Mouse (Mus musculus) adrenal gland, adult 8-10 months (tissue): ENCODE data around the gene Caskin1. TPM values are rescaled to one million over a fixed set of nuclear protein-coding genes. Genes with fewer than 3 reads are reported as not detected.
A peak's percentile ranks its signal among the peaks of the same experiment; 100 is the strongest.

Experiments used
- DNase-seq: peaks from one replicate; pipeline ENCODE4 v3.0.0; 2022
- total RNA-seq, 4 experiments: library from RNA; stranded (reverse); gene quantifications; 2 replicates each; pipeline ENCODE4 v1.2.4; 2022

Caskin1 gene
- total RNA-seq, 4 experiments from 2014 or later: 49.1 to 61.2 (median 53.8) TPM

DNA sequence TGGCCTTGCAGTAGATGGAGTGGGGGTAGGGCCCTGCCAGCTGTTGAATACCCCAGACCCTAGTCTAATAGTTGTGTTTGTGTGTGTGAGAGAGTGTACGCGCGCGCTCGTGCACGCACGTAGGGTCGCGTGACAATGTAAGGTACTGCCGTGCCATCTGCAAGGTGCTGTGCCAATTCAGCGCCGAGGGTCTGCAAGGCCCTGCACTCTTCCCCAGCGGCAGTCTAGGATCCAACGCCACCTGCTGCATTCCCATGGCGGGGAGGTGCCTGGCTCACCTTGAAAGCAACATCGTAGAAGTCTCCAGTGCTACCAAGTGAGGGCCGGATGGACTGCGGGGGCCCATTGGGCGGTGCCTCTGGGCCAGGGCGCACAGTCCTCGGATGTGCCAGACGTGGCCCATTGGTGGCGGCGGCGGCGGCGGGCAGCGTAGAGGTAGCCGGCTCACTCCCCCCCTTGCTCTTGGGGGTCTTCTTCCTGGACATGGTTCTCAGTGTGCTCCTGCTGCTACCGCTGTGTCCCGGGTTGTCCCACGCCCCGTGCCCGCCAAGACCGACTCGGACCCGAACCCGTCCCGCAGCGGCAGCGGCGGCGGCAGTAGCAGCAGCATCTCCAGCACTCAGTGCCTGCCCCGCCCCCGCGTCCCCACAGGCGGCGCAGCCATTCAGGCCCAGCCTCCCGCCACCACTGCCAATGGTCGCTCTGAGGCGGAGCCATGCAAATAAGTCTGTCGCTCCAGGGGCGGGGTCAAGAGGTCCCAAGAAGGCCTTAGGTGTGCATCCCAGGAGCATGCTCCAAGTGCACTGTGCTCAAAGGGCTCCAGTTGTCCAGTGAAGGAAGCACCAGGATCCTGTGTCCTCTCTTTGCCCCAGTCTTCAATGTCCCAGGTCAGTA, 44.9 kb downstream of the Caskin1 start:
- peak; percentile 86 for DNase-seq

DNA sequence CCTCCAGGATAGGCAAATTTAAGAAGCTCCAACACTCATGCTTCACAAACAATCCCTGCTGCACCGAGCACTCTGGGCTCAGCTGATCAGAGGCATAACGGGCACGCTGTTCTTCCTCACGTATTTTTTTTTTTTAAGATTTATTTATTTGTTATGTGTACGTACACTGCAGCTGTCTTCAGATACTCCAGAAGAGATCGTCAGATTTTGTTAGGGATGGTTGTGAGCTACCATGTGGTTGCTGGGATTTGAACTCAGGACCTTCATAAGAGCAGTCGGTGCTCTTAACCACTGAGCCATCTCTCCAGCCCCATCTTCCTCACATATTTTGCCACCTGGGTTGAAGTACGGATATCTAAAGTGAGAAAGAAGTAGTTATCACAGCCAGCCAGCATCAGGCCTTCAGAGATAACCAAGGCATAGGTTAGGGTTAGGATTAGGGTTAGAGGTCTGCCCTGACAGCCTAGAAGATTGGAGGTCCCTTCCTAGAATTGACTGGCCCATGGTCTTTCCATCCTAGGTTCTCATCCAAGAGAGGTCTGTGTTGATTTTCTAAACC, 45.8 kb downstream of the Caskin1 start, which contains the start of gene Rab26:
Gene Rab26 (minus strand): TSS at position 51 of the 559 bp plus-strand sequence.
- no peak for DNase-seq

DNA sequence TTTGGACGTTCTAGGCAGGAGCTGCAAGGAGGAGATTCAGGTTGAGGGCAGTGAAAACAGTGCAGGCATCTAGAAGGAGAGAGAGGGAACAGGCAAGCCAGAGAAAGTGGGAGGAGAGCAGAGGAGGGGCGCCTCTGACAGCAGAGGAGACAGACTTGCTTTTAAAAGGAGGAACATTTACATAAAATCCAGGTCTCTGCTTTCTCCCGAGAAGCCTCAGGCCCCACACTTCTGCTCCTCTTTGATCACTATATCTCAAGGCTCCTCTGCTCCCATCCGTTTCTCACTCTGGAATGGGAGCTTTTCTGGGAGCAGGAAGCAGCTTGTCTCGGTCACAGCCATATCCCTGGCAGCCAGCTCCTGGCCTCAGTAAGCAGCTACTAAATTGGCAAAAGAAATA, 46.9 kb downstream of the Caskin1 start:
- no peak for DNase-seq

DNA sequence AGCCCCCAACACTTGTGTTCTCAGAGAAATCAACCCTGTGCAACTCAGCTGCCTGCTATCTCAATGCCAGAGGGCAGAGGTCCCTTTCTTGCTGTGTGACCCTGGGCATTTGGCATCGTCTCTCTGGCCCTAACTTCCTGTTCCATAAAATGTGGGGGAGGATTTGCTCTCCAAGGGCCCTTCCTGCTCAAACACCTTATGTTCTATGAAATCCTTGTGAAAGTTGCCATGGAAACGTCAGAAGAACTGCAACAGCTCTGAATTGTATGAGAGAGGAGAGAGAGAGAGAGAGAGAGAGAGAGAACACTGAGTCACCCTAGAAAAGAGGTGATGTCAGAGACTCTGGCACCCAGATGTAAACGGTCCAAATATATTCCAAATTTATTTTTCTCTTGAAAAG, 49.1 kb downstream of the Caskin1 start:
- no peak for DNase-seq

DNA sequence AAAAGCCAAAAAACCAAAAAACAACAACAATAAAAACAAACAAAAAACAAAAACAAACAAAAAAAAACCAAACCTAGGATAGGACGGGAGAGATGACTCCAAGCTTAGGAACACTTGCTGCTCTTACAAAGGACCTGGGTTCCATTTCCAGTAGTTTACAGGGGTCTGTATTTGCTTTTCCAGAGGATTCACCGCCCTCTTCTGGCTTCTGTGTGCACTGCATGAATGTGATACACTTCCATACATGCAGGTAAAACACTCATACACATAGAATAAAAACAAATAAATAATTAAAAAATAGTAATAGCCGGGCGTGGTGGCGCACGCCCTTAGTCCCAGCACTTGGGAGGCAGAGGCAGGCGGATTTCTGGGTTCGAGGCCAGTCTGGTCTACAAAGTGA, 50.5 kb downstream of the Caskin1 start:
- DNase-seq: no peak

DNA sequence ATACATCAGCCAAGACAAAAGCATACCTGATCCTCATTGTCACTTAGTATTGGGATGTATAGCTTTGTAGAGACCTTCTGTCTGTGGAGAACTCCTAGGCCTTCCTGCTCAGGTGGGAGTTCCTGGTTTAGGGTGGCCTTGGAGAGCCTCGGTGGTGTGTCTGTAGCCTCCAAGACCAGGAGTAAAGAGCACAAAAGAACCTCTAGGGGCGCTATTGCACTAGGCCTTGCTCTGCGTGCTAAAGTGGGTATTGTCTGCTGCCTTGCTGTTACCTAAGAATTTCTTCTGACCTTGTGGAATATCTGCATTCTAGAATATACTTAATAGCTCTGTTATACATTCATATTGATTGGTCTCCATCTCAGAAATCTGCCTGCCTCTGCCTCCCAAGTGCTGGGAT, 52.0 kb downstream of the Caskin1 start:
- no peak for DNase-seq

DNA sequence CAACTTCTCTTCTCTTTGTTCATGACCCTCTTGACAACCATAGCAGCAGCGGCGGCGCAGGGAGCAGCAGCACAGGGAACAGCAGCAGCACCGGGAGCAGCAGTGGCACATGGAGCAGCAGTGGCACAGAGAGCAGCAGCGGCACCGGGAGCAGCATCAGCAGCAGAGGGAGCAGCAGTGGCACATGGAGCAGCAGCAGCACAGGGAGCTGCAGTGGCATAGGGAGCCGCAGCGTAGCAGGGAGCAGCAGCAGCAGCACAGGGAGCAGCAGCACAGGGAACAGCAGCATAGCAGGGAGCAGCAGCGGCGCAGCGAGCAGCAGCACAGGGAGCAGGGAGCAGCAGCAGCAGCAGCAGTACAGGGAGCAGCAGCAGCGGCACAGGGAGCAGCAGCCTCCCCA, 56.2 kb downstream of the Caskin1 start:
- no peak for DNase-seq

DNA sequence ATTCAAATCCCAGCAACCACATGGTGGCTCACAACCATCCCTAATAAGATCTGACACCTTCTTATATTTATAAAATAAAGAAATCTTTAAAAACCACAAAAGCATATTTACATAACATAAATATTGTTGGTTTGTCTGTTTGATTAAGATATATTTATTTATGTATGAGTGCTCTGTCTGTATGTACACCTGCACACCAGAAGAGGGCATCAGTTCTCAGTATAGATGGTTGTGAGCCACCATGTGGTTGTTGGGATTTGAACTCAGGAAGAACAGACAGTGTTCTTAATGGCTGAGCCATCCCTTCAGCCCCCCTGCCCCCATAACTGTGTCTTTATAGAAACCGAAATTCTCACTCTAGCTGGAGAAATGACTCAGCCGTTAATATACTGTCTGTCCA, 56.8 kb downstream of the Caskin1 start:
- DNase-seq: no peak

DNA sequence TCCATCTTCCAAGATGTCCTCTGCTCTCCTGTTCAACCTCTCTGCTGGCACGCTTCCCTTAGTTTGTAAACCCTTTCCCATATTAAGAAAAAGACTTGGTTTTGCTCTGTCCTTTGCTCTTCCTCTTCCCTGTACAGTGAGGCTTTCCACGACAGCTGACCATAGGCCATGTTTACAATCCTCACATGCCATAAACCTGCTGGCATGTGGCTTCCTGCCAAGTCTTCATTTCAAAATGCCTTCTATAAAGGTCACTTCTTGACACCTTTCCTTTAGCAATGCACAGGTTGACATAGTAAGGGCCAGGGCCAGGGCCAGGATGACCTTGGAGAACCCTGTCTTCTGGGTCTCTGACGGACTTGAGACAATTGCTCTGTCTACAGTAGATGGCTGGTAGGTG, 57.8 kb downstream of the Caskin1 start:
- no peak for DNase-seq

DNA sequence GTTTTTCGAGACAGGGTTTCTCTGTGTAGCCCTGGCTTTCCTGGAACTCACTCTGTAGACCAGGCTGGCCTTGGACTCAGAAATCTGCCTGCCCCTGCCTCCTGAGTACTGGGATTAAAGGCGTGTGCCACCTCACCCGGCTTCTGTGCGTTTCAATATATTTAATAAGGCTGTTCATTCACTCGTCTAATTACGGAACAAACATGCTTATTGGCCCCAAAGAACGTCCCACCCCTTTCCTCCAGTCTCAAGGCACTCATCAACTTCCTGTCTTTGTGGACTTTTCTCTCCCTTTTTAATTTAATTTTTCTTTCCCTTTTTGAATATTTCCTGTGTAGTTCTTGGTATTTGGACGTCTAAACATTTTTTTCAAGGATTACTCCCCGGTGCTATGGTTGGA, 60.0 kb downstream of the Caskin1 start:
- DNase-seq: no peak

DNA sequence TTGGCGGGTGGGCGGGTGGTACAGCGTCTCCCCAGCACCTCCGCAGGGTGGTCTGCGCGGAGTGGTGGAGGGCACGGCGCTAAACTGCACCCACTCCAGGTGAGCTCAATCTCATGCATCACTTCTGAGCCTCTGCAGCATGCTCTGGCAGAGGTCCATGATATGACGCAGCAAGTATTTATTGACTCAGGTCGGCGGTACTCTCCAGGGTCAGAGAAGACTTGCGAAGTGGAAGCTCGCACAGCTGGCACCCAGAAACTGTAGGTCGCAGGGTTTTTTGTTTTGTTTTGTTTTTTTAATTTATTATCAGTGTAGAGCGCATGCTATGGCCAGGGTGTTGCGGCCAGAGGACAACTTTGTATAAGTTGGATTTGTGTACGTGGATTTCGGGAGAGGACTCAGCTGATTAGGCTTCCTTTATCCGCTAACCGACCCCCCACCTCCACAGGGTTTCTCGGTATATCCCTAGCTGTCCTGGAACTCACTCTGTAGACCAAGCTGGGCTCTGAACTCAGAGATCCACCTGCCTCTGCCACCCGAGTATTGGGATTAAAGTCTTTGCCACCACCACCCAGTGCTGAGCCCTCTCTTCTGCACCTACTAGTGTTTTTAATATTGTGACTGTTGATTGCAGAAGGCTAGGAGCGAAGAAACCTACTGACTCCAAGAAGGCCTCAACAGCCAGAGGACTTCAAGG, 60.7 kb downstream of the Caskin1 start:
- peak; percentile 77 for DNase-seq

DNA sequence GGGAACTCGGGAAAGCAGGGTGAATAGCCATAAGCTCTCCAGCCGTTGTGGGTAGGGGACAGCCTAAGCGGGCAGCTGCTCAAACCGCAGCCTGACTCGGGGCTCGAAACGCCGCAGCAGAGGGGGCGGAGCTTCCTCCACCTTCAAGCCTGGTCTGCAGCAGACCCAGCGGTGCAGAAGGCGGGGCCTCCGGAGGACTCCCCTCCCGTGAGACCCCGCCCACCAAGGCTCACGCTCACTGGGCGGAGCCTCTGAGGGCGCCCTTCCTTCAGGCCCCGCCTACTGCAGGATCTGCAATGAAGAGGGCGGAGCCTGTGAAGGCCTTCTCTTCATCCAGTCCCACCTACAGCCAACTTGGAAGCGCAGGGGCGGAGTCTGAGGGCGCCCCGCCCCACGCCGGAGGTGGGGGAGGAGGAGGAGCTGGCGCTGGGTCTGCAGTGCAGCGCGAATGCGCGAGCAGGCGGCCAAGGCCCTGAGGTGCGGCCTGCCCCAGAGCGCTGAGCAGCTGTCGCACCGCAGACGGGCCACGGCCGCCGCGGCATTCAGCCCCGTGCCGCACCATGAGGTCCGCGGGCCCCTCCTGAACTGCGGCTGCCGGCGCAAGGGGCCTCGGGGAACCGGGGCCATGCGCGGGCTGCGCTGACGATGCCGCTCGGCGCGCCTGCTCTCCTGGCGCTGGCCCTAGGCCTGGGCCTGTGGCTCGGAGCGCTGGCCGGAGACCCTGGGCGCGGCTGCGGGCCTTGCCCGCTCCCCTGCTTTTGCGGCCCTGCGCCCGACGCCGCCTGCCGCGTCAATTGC, 61.4 kb downstream of the Caskin1 start, which contains the start of gene Pkd1:
Gene Pkd1 (plus strand): TSS at position 217 of the 798 bp plus-strand sequence.
- peak; percentile 99 for DNase-seq

DNA sequence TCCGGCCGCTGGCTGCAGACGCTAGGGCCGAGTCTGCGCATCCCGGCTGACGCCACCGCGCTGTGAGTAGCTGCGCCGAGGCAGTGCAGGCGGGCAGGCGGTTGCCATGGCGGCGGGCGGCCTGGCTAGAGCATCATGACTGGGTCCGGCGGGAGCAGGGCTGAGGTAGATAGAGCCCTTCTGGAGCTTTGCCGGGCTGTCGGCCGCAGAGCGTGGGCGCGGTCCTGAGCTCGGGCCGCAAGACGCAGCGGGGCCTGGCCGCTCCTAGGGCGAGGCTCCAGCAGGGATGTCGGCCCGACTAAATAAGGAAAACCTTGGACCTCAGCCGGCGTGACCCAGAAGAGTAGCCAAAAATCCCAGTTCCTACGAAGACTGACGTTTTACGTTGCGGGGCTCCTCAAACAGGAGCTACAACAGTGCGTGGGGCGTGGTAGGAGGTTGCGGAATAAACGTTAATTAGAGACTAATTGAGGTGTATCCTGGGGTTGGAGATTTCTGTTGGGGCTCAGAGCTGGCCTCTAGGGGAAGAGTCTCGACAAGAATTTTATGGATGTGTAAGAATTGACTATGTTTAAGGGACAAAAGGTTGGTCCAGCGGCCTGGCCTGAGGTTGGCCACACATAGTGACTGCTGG, 62.1 kb downstream of the Caskin1 start:
- peak; percentile 76 for DNase-seq

DNA sequence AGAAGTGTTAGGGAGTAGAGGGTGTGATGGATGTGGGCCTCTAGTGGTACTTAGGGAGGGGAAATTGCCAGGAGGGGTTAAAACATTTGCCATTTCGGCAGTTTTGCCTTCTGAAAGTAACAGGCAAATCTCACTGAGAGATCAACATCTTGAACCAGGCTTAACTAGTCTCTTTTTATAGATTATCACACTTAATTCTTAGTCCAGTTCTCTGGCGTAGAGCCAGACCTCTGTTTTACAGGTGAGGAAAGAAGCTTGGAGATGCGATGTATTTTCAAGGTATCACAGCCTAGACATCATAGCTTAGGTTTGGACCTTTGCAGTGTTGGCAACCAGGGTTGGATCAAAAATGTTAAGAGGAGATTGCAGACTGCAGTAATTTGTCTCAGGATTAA, 62.6 kb downstream of the Caskin1 start:
- no peak for DNase-seq

DNA sequence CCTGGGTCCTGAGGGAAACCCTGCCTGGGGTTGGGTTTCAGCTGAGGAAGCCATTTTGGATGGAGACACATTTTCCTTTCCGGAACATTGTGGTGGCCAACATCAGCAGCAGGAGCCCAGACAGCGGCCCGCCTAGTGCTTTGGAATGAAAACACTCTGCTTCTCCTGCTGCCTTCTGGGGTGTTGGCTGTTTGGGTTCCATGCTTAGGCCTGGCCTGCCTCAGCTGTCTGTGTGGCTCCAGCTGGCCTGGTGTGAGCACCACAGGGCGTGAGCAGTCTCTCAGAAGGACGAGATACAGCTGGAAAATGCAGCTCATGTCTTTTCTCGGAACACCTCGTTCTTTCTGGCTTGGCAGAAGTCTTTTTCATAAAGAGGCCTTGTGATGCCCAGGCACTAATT, 68.7 kb downstream of the Caskin1 start:
- no peak for DNase-seq

Other genes starting within 250 kb of the Caskin1 start
- 1 to 10 TPM; 1.9 to 3.6 (median 2.7) TPM for gene Ccnf, start 237.1 kb upstream of the Caskin1 start, total RNA-seq
- gene Abca17, start 137.5 kb upstream of the Caskin1 start, total RNA-seq: under 1 TPM in 3 of 4 experiments, not detected in 1; 0.09 to 0.12 (median 0.11) TPM
- 10 to 100 TPM; 28.4 to 43.3 (median 35.8) TPM for gene Abca3, start 136.7 kb upstream of the Caskin1 start, total RNA-seq
- 10 to 100 TPM; 62.8 to 84.3 (median 75.4) TPM for gene Rnps1, start 74.0 kb upstream of the Caskin1 start, total RNA-seq
- 100 to 1,000 TPM; 142 to 242 (median 189) TPM for gene Eci1, start 62.0 kb upstream of the Caskin1 start, total RNA-seq
- 1 to 10 TPM; 2.3 to 7.2 (median 3.5) TPM for gene Dnase1l2, start 45.5 kb upstream of the Caskin1 start, total RNA-seq
- gene E4f1, start 18.3 kb upstream of the Caskin1 start, total RNA-seq: 10 to 100 TPM; 20.9 to 37.4 (median 26.4) TPM
- gene Pgp, start 18.2 kb upstream of the Caskin1 start, total RNA-seq: 100 to 1,000 TPM; 105 to 116 (median 107) TPM
- gene Bricd5, start 14.7 kb upstream of the Caskin1 start, total RNA-seq: under 1 TPM in 2 of 4 experiments, not detected in 2; 0.30 to 0.38 TPM
- 10 to 100 TPM; 24.3 to 37.6 (median 32.2) TPM for gene Mlst8, start 9.5 kb upstream of the Caskin1 start, total RNA-seq
- 100 to 1,000 TPM in 3 of 4 experiments, 10 to 100 TPM in 1; 92.1 to 189 (median 132) TPM for gene Traf7, start 39.3 kb downstream of the Caskin1 start, total RNA-seq
- 1 to 10 TPM in 3 of 4 experiments, under 1 TPM in 1; 0.81 to 3.5 (median 2.4) TPM for gene Rab26, start 45.6 kb downstream of the Caskin1 start, total RNA-seq
- gene Pkd1, start 61.2 kb downstream of the Caskin1 start, total RNA-seq: 10 to 100 TPM; 58.5 to 88.8 (median 71.0) TPM
- 100 to 1,000 TPM in 3 of 4 experiments, 10 to 100 TPM in 1; 79.2 to 135 (median 111) TPM for gene Tsc2, start 144.0 kb downstream of the Caskin1 start, total RNA-seq
- gene Nthl1, start 144.1 kb downstream of the Caskin1 start, total RNA-seq: 10 to 100 TPM in 3 of 4 experiments, 1 to 10 TPM in 1; 9.0 to 17.3 (median 12.1) TPM
- 10 to 100 TPM; 45.9 to 78.6 (median 73.7) TPM for gene Slc9a3r2, start 161.7 kb downstream of the Caskin1 start, total RNA-seq
- gene Npw, start 169.9 kb downstream of the Caskin1 start, total RNA-seq: not detected
- 10 to 100 TPM; 44.9 to 59.4 (median 50.8) TPM for gene Zfp598, start 181.1 kb downstream of the Caskin1 start, total RNA-seq
- gene Syngr3, start 201.4 kb downstream of the Caskin1 start, total RNA-seq: 1 to 10 TPM; 2.4 to 5.5 (median 3.8) TPM
- gene Gfer, start 207.6 kb downstream of the Caskin1 start, total RNA-seq: 10 to 100 TPM; 31.7 to 35.6 (median 32.6) TPM
- gene Noxo1, start 207.6 kb downstream of the Caskin1 start, total RNA-seq: 10 to 100 TPM in 1 of 4 experiments, 1 to 10 TPM in 3; 2.8 to 14.8 (median 7.5) TPM
- 10 to 100 TPM; 34.3 to 40.5 (median 38.2) TPM for gene Tbl3, start 219.1 kb downstream of the Caskin1 start, total RNA-seq
- gene Rnf151, start 229.5 kb downstream of the Caskin1 start, total RNA-seq: not detected
- gene Rps2, start 229.5 kb downstream of the Caskin1 start, total RNA-seq: 100 to 1,000 TPM; 571 to 651 (median 615) TPM
- 100 to 1,000 TPM; 199 to 268 (median 237) TPM for gene Ndufb10, start 235.9 kb downstream of the Caskin1 start, total RNA-seq
- under 1 TPM in 1 of 4 experiments, not detected in 3; 0.49 TPM for gene Rpl3l, start 239.2 kb downstream of the Caskin1 start, total RNA-seq
- 10 to 100 TPM; 87.3 to 91.3 (median 89.0) TPM for gene Msrb1, start 248.0 kb downstream of the Caskin1 start, total RNA-seq